Mouse (Mus musculus): ENCODE measurements around the gene Them5. TPM values are rescaled to one million over a fixed set of nuclear protein-coding genes. Genes with fewer than 3 reads are reported as not detected.

The Them5 gene
- total RNA-seq (2022) = not detected

DNA sequence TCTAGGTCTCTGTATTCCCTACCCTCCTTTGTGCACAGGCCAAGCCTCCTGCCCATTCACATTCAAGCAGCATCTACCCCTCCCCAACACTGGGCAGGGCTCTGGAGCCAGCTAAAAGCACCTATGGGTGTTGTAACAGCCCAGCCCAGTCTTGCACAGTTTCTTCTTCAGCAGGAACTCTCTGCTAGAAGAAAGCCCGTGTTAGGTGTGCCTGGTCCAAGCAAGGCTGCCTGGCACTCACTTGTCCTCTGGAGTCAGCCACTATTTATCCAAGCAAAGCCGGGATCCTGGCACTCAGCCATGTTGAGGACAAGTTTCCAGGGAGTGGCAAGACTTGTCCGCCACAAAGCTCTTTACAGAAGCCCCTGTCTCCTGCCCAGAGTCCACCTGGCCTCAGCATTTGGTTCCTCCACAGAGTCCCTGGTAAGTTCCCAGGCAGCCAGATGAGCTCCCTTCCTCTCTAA lies at the start of gene Them5:
TSS of gene Them5 (plus strand) at position 141 of the 464 bp plus-strand sequence.
- DNase-seq (ENCODE audit: low spot score in 2 of 2) = no peak

DNA sequence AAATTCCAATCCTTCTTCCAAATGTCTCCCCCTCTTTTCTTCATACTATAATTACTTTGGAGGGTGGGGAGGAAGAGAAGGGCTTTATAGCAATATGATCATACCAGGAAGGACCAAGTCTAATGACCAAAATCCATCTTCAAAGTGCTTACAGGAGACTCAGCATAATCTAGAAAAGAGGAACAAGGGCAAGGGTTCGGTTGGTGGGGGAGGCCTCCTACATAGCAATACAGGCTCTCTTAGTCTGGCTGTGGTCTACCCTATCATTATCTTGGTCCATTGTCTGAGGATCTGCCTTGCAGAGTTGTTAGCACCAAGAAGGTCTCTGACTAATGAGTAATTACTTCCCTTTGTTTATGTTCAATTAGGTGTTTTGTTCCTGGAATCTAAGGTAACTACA lies 36.4 kb upstream of the Them5 start:
- DNase-seq (ENCODE audit: low spot score in 2 of 2) = no peak

DNA sequence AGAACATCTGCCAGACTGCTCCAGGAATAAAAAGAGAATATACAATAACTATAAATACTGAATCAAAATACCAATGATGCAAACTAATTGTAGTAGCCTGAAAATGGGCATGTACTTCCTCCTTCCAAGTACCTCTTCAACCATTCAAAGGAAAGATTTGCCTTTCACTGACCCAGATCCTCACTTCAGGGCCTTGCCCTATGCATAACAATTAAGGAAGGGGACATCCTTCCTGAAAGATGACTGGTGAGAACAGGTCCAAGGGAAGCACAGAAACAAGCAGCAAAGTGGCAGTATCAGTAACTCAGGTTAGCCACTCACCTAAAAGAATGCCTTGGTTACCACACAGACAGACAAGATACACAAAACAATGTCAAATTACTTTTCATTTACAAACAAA lies 34.9 kb upstream of the Them5 start:
- DNase-seq (ENCODE audit: low spot score in 2 of 2) = no peak

DNA sequence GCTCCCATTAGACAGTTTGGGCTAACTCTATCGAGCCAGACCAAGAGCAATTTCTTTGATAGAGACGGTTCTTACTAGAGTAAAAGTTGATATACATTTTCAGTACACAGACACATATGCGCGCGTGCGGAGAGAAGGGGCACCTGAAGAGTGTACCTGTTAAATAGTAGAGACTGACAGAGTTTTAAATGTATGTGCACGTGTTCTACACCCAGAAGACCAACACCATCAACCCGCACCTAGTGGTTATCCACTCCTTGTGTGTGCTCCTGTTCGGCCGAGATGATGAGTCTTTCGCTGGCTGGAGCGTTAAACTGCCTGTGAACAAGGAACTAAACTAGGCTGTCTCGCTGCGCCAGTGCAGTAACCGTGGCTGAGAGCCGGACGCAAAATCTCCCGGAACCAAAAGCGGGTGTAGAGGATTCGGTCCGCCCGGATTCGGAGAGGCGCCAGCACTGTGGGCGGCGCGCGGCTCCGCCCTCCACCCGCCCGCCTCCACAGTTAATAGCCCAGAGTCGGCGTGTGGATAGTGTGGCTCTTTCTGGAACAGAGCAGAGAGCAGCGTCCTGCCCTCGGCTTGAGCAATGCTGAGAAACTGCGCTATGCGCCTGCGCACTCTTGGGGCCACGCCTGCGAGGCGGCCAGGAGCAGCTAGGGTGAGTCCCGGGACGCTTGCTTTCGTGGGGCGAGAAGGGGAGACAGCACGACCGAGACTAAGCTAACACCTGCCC lies 32.1 kb upstream of the Them5 start, which contains the start of gene Them4:
TSS of gene Them4 (plus strand) at position 457 of the 731 bp plus-strand sequence.
- peak; percentile 82 to 88 for DNase-seq (ENCODE audit: low spot score in 2 of 2)

DNA sequence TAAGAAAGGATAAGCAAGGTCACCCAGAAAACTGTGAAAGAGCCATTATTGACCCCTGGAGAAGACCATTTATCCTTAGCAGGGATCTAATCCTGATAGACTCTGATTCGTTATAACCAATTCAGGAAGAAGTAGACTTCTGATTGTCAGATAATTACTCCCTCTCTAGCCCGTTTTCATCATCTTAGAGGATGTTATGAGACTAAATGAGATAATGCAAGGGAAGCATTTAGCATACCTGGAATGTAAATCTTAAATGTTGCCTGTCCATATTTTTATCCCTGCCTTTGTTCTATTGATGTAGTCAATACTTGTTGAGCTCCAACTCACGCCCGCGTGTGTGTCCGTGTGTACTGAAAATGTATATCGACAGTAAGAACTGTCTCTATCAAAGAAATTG lies 31.4 kb upstream of the Them5 start:
- no peak for DNase-seq (ENCODE audit: low spot score in 2 of 2)

DNA sequence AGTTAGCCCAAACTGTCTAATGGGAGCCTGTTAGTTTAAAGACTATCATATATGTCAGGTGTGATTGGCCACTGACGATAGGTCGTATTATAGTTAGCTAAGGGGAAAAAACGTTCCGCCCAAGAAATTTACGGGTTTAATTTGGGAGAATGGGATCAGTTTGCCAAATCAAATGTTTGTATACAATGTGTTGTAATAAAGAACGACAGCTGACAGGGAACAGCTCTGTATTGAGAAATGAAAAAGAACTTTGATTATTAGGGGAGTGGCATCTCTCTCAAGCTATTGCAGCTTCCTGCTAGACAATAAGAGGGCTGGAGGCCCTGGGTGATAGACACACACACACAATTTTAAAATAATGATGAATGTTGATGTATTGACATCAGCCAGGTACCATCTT lies 31.0 kb upstream of the Them5 start:
- DNase-seq (ENCODE audit: low spot score in 2 of 2) = no peak

DNA sequence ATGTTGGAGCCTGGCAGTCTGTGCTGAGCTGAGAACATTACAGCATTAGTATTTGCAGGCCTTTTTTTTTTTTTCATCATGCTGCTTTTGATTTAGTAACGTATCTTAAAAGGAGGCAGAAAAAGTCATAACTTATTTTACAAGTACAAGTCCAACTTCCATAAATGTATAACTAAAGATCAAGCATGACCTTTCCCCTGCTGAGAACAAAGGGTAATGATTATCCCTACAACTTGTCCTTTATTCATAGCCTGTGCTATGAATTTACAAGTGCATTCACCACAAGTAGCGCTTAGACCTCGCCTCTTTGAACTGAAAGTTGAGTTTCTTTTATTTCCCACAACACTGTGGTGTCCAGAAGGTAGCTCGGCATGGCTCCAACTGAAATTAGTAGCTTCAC lies 30.5 kb upstream of the Them5 start:
- no peak for DNase-seq (ENCODE audit: low spot score in 2 of 2)

DNA sequence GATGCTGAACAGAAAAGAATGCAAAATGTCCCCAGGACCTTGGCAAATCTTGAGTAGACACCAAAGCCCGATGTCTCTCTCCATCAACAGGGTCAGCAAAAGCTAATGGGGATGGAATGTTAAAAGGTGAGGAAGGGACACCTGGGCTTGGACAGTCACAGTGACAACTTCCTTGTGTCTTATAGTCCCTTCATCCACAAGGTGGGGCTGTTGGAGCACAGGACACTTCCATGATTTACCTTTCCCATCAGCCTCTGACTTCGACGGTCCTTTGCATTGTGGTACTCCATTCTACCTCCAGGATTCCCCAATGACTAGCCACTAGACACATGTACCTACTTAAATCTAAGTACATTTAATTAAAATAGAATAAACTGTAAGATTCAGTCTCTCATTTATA lies 13.2 kb upstream of the Them5 start:
- no peak for DNase-seq (ENCODE audit: low spot score in 2 of 2)

DNA sequence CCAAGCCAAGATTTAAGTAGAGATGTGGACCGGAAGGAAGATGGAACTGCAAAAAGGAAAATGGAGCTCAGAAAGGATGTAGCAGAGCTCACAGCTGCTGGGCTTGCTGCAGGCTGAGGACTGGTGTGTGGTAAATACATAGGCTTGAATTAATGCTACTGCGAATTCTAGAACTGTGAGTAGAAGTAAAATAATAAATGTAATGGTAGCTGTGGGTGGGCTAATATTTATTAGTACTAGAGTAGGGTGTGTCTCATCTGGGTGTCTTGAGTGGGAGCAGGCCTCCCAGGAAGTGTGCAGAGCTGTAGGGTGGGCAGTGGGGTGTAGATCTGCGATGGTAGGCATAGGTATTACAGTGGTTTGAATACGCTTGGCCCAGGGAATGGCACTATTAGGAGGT lies 7.5 kb upstream of the Them5 start:
- no peak for DNase-seq (ENCODE audit: low spot score in 2 of 2)

DNA sequence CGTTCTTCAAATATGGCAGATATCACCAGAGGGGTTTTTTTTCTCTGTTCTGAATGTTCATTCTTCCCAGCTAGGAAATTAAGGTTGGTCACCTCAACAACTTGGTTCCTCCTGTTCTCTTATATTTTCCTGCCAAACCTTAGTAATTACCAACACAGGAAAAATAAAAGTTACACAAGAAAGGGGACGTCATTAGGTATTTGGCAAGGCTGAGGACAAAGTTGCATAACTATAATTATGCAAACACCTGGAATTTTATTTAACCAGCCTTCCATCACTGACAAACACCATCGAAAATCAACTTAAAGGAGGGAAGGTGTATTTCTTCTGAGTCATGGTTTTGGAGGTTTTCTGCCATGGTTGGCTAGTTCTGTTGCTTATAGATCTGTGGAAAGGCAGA lies 3.4 kb upstream of the Them5 start:
- no peak for DNase-seq (ENCODE audit: low spot score in 2 of 2)

DNA sequence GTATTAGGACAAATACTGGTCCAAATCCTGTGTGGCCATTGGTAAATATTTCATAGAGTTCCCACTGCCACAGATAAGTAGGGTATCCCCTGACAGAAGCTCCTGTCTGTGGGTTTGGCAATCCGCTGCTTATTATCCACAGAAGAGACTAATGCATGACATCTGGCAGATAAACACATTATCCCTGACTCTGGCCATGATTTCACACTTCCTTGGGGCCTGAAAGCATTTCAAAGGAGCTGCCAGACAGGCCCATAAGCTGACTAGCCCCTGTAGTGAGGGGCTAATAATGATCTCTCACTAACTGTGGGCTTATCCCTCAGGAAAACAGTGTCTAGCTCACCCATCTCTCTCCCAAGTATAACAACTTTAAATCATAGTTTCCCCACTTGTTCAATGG lies 653 bp downstream of the Them5 start:
- DNase-seq (ENCODE audit: low spot score in 2 of 2) = no peak

DNA sequence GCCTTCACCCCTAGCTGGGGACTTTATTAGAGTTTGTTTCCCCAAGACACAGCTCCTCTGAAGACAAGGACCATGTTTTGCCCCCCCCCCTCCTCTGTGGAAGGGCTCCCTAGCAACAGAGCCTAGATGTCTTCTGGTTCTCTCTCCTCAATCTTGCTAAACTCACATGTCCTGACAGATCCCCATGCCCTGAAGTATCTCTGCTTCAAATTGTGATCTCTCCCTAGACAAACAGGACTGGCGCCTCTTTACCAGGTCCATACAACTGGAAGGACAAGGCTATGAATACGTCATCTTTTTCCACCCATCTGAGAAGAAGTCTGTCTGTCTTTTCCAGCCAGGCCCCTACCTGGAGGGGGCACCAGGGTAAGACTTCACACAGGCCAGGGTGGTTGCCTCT lies 2.3 kb downstream of the Them5 start:
- DNase-seq (ENCODE audit: low spot score in 2 of 2) = no peak

DNA sequence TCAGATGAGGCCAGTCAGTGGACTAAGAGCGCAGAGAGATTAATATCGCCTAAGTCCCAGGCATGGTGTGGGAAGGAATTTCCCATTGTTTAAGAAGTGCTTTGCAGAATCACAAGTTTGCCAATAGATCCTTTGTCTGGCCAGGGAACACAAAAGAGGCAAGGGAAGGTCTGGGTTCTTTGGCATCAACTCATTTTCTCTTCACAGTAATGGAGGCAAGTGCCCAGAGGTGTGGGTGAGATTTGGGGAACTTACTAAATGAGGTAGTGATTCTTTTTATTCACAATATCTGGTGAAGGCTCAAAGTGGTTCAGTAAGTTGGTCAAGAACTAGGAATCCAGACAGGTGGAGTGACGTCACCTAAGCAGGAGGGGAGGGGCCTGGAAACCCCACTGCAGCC lies 3.0 kb downstream of the Them5 start:
- DNase-seq (ENCODE audit: low spot score in 2 of 2) = no peak

DNA sequence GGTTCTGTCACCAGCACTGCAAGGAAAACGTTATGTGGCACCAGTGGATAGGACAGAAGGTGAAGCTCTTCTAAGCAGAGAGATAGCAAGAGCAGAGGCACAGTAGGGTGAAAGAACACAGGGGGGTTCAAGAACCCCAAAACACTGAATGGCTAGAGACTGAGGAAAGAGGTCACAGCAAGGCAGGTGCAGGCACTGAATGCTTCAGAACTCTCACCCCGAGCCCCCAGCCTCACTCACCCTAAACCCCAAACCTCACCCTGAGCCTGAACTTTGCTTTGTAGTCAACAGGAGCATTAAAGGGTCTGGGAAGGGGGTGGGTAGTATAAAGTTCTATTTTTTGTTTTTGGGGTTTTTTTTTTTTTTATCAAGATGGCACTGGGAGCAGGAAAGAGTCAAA lies 6.2 kb downstream of the Them5 start:
- DNase-seq (ENCODE audit: low spot score in 2 of 2) = no peak

DNA sequence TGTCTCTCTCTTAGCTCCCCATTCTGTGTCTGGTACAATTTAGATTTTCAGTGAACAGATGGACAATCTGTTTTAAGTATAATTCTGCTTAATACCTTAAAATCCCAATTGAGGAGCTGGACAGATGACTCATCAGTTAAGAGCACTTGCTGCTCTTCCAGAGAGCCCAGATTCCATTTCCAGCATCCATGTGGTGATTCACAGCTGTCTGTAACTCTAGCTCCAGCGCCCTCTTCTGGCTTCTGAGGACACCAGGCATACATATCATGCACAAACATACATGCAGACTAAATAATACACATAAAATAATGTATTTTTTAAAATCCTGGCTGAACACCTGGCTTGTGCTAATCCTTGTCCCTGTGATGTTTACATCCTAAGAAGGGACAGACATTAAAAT lies 18.9 kb downstream of the Them5 start:
- peak in 1 of 2 experiments; percentile 18 for DNase-seq (ENCODE audit: low spot score in 2 of 2)

DNA sequence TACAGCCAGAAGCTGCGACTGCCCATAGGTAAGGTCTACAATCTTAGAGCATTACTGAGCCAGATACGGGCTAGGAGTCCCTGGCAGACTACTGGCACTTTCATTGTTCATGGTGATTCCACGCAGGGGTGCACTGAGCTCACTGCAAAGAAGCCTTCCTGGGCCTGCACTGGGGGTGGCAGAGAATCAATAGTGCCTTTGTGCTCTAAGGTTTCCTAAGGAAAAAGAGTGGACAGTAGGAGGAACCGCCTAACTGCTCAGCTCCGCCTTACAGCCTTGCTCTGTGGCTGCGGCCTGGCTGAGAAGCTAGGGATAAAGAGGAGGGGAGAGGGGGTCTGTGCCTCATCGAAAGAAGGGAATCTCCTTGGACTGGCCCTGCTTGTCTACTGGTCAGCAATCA lies 20.2 kb downstream of the Them5 start, which contains the start of gene C2cd4d:
TSS of gene C2cd4d (plus strand) at position 301 of the 400 bp plus-strand sequence.
- DNase-seq (ENCODE audit: low spot score in 2 of 2) = no peak

DNA sequence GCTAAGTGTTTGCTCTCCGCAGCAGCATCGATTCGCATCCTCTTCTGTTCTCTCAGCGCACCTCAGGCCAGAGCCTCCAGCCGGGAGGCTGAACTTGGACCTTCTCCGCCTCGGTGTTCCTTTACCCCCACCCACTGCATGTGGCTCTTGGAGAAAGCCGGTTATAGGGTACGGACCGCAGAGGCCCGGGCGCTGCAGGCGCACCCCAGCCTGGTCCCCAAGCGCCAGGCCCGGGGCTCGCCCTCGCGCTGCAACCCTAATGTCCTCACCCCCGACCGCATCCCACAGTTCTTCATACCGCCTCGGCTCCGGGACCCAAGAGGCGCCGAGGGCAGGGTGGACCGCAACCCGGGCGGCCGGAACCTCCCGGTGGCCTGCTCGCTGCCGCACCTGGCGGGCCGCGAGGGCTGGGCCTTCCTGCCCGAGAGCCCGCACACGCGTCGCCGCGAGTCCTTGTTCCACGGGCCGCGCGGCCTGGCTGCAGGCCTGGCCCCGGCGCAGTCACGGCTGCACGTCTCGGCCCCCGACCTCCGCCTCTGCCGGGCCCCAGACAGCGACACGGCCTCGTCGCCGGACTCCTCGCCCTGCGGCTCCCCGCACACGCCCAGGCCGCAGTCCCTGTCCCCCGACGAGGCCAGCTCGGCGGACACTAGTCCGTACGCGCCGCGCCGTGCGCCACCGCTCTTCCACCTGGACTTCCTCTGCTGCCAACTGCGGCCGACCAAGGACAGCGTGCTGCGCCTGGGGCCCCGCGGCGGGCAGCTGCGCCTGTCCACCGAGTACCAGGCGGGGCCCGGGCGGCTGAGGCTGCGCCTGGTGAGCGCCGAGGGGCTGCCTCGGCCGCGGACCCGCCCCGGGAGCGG lies 21.6 kb downstream of the Them5 start:
- no peak for DNase-seq (ENCODE audit: low spot score in 2 of 2)

DNA sequence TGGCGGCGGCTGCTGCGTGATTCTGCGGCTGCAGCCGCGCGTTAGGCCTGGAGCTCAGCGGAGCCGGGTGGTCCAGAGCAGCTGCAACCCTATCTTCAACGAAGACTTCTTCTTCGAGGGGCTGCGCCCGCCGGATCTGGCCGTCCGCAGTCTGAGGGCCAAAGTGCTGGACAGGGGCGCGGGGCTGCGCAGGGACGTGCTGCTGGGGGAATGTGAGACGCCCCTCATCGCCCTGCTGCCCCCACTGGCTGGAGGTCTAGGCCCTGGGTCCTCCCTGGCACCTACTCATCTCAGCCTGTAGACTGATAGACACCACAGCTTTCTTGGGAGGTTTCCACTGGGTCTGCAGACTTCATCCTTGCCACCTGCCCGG lies 22.2 kb downstream of the Them5 start:
- DNase-seq (ENCODE audit: low spot score in 2 of 2) = no peak

DNA sequence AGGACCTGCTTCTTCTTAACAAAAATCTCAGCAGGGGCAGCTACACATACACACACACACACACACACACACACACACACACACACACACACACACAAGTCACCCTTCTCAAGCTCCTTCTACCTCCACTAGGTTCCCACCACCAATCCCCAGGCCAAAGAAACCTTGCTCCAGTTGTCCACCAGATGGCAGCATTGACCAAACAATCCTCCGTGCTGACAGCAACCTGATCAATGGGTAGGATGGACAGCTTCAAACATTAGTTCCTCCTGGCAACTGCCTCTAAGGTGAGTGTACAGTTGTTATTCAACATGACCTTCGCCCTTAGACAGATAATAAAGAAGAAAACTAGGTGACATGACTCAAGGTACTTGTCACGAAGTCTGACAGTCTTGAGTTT lies 24.9 kb downstream of the Them5 start:
- peak; percentile 60 to 69 for DNase-seq (ENCODE audit: low spot score in 2 of 2)

DNA sequence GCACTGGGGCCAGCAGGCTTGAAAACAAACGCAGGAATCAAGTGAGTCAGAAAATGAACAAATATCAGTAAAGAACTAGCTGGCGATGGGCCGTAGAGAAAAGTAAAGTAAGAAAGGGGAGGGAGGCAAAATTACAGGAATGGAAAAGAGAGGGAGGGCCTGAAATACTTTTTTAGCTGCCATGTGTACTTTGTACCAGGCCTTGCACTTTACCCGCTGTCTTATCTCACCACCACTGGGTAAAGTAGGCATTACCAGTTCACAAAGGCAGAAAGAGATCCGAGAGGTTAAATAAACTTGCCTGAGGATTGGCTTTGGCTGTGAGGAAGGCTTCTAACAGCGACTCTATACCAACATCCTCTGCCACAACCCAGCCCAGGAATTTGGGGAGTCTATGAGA lies 25.6 kb downstream of the Them5 start:
- DNase-seq (ENCODE audit: low spot score in 2 of 2) = no peak

DNA sequence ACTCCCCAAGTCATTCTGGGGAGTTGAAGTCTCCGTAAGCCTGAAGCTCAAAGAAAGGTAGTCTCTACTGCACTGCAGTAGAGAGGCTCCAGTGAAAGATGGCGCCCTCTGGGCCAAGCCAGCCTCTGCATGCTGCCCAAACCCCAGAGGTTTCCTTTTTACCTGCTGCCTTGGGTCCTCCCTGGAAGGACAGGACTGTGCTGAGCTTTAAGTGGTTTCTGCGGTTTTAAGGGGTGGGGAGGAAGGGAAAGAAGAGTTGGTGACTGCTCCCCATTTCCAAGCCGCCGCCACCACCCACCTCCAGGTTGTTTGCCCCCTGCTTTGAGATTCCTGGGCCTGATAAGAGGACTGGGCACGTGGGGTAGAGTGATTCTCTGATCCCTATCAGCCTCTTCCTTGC lies 26.7 kb downstream of the Them5 start:
- no peak for DNase-seq (ENCODE audit: low spot score in 2 of 2)

DNA sequence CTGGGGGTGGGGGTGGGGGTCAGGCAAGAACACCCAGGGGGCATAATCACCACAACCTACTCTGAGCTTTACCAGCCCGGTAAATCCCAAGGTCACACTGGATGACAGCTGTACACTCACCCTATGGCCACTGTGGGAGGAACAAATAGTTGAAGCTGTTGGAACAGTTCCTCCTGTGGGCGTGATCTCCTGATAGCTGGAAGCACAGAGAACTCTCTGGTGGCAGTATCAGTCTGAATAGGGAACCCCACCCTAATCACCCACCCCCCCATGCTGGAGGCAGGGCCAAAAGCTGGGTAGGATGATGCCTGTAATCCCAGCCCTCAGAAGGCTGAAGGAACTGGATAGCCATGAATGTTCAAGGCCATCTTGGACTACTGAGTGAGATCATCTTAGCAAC lies 27.8 kb downstream of the Them5 start:
- no peak for DNase-seq (ENCODE audit: low spot score in 2 of 2)

DNA sequence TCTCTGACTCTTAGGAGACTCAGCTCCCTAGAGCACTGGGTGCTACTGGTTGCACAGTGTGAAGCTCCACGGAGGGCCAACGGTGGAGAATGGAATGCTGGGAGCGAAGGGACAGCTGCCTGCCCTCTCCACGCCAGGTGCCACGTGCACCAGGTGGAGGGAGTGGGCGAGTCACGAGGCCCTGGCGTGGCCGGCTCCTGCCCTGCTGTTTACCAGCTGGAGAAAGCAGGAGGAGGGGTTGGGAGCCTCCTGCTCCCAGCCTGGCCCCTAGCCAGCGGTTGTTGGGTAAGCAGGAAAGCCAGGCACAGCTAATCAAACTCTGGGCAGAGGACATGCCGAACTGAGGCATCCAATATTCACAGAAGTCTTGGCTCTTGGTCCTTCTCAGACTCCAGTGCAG lies 29.7 kb downstream of the Them5 start:
- peak in 1 of 2 experiments; percentile 39 for DNase-seq (ENCODE audit: low spot score in 2 of 2)

Measured in left cerebral cortex, adult 8-10 months (tissue).